Mouse (Mus musculus) brain, embryonic 14.5 days (tissue): ENCODE measurements at regions not wholly inside any gene's neighbourhood (a gene's known extent, or its start where the extent isn't known, plus 50 kb on each side); places are given as distances from the start of the nearest gene placed in this dataset.

Source experiments
- CTCF ChIP-seq: fragments of 200-500 bp; IDR thresholded peaks from 2 replicates; pipeline ENCODE4 v1.5.1; 2012; ENCODE audit warnings: inconsistent platforms, mild to moderate bottlenecking, moderate library complexity, borderline replicate concordance; ENCODE audit not compliant: insufficient read depth, insufficient read length; ENCODE audit errors: extremely low read depth
- POLR2A ChIP-seq: fragments of 200-500 bp; IDR thresholded peaks from 2 replicates; pipeline ENCODE4 v1.6.1; 2012; ENCODE audit warnings: mild to moderate bottlenecking, inconsistent platforms, borderline replicate concordance; ENCODE audit not compliant: poor library complexity, insufficient read depth, insufficient read length, severe bottlenecking; ENCODE audit errors: extremely low read depth

- no peak for TF ChIP-seq POLR2A
- TF ChIP-seq CTCF, result no peak
These were observed 605.1 kb downstream of the Gm4340 start for GRCm38 (mm10) chr10:104798816-104799393.
